ENCODE assay signal across 8 mouse cellular contexts in genomic region chr8:108696631-108697410, GRCm38 (mm10).
DNase-seq lines count a peak whose midpoint lies in the region; ATAC-seq and TF ChIP-seq lines count a peak whose summit lies in the region.

No protein-coding gene starts in this region.

- peaks cover 39% of the 10 kb centered on the region for H3K27me3 ChIP-seq in lung, embryonic 14.5 days (ENCODE audit: insufficient read depth, low read length)
- peaks cover 85% of the 10 kb centered on the region for H3K27me3 ChIP-seq in forebrain, embryonic 12.5 days
- peaks cover 28% of the 10 kb centered on the region for H3K27me3 ChIP-seq in limb, embryonic 11.5 days (ENCODE audit: control insufficient read depth, insufficient read depth, low read length)
- peaks cover 49% of the 10 kb centered on the region for H3K27me3 ChIP-seq in neural tube, embryonic 15.5 days (replicated peaks)

- peak overlapping the region; percentile 40 for H3K4me3 ChIP-seq in lung, embryonic 14.5 days (ENCODE audit: low read depth, low read length)
- H3K4me3 ChIP-seq in lung, adult 2 months (replicated peaks; ENCODE audit: extremely low read depth, low read depth, low read length) = no peak overlapping the region
- H3K4me3 ChIP-seq in forebrain, embryonic 12.5 days (replicated peaks) = peak overlapping the region; percentile 28
- H3K4me3 ChIP-seq in limb, embryonic 11.5 days (ENCODE audit: low read depth, low read length) = no peak overlapping the region
- H3K4me3 ChIP-seq in neural tube, embryonic 15.5 days (replicated peaks) = peak overlapping the region; percentile 21; the same call in 1 of the 2 replicates

- H3K36me3 ChIP-seq in lung, embryonic 14.5 days (ENCODE audit: insufficient read depth) = no peaks in the 10 kb centered on the region
- no peaks in the 10 kb centered on the region for H3K36me3 ChIP-seq in forebrain, embryonic 12.5 days (replicated peaks)
- no peaks in the 10 kb centered on the region for H3K36me3 ChIP-seq in limb, embryonic 11.5 days (ENCODE audit: control insufficient read depth, insufficient read depth, low read length)
- no peaks in the 10 kb centered on the region for H3K36me3 ChIP-seq in neural tube, embryonic 15.5 days

- peaks cover 14% of the 10 kb centered on the region; the same call in 1 of the 2 replicates for H3K4me1 ChIP-seq in lung, embryonic 14.5 days (ENCODE audit: insufficient read depth)
- H3K4me1 ChIP-seq in lung, adult 2 months (ENCODE audit: control insufficient read depth, insufficient read depth, low read length) = peaks cover 11% of the 10 kb centered on the region
- peaks cover 65% of the 10 kb centered on the region for H3K4me1 ChIP-seq in forebrain, embryonic 12.5 days
- peaks cover 48% of the 10 kb centered on the region for H3K4me1 ChIP-seq in limb, embryonic 11.5 days (ENCODE audit: control insufficient read depth, insufficient read depth, low read length)
- peaks cover 44% of the 10 kb centered on the region for H3K4me1 ChIP-seq in neural tube, embryonic 15.5 days

- intact Hi-C loops in left cerebral cortex, postnatal 36 days (cut with DNase I) = loop anchor here (5.0 to 10.0 kb wide), 2 partner anchors 740 to 1092 kb away; no protein-coding TSS in a partner anchor

- TF ChIP-seq POLR2A in lung, adult 2 months (IDR thresholded peaks at IDR 0.05; ENCODE audit: borderline replicate concordance, extremely low read depth, low read depth, low read length) = no peak

- H3K27ac ChIP-seq in lung, embryonic 14.5 days (ENCODE audit: low read depth) = peak overlapping the region; percentile 21; the same call in 1 of the 2 replicates
- 0 out of 2 replicates have a peak overlapping the region, but pooled peaks have one; percentile 59 for H3K27ac ChIP-seq in forebrain, embryonic 12.5 days
- no peak overlapping the region for H3K27ac ChIP-seq in limb, embryonic 11.5 days (replicated peaks; ENCODE audit: low read depth, low read length)
- H3K27ac ChIP-seq in neural tube, embryonic 15.5 days (replicated peaks) = peak overlapping the region; percentile 75

- 9% methylated on average over 27 of the region's 27 CpGs for WGBS in lung, embryonic 14.5 days
- 21% methylated on average over 27 of the region's 27 CpGs for WGBS in lung, adult 2 months
- WGBS in forebrain, embryonic 12.5 days = 2% methylated on average over 27 of the region's 27 CpGs
- WGBS in limb, embryonic 11.5 days = 1% methylated on average over 27 of the region's 27 CpGs
- WGBS in neural tube, embryonic 15.5 days = 3% methylated on average over 27 of the region's 27 CpGs

- no peaks in the 10 kb centered on the region for H3K9me3 ChIP-seq in lung, embryonic 14.5 days (ENCODE audit: low read depth, low read length)
- H3K9me3 ChIP-seq in forebrain, embryonic 12.5 days = no peaks in the 10 kb centered on the region
- no peaks in the 10 kb centered on the region for H3K9me3 ChIP-seq in limb, embryonic 11.5 days (ENCODE audit: control insufficient read depth, low read length)
- no peaks in the 10 kb centered on the region for H3K9me3 ChIP-seq in neural tube, embryonic 15.5 days (replicated peaks)

- H3K9ac ChIP-seq in lung, embryonic 14.5 days = peak overlapping the region; percentile 11; the same call in 1 of the 2 replicates
- peak overlapping the region; percentile 27; the same call in 1 of the 2 replicates for H3K9ac ChIP-seq in forebrain, embryonic 12.5 days
- peak overlapping the region; percentile 8; the same call in 1 of the 2 replicates for H3K9ac ChIP-seq in limb, embryonic 11.5 days (ENCODE audit: low read length)
- no peak overlapping the region; the same call in 1 of the 2 replicates for H3K9ac ChIP-seq in neural tube, embryonic 15.5 days (replicated peaks)

- ATAC-seq in lung, embryonic 14.5 days (ENCODE audit: insufficient read depth) = no peak
- no peak for ATAC-seq in forebrain, embryonic 12.5 days (ENCODE audit: low FRiP score)
- no peak for ATAC-seq in limb, embryonic 11.5 days (ENCODE audit: insufficient number of reproducible peaks, low FRiP score, low TSS enrichment, low read depth)
- ATAC-seq in neural tube, embryonic 15.5 days (ENCODE audit: low FRiP score) = no peak
- ATAC-seq in megakaryocyte progenitor cell, adult 5-6 weeks (replicated peaks; ENCODE audit: poor library complexity) = no peak

- peak; percentile 37 for DNase-seq in lung, embryonic 14.5 days
- DNase-seq in lung, adult 2 months = no peak
- peak; percentile 51 for DNase-seq in limb, embryonic 11.5 days (ENCODE audit: low spot score)
- DNase-seq in thymus, adult 18-20 months = no peak
- DNase-seq in left cerebral cortex, postnatal 36 days (ENCODE audit: low spot score in 2 of 2) = no peak

- peak overlapping the region; percentile 89 for H3K4me2 ChIP-seq in lung, embryonic 14.5 days
- peak overlapping the region; percentile 49 for H3K4me2 ChIP-seq in forebrain, embryonic 12.5 days
- H3K4me2 ChIP-seq in limb, embryonic 11.5 days (ENCODE audit: low read depth, severe bottlenecking) = peak overlapping the region; percentile 43
- peak overlapping the region; percentile 55 for H3K4me2 ChIP-seq in neural tube, embryonic 15.5 days

- no peak for TF ChIP-seq CTCF in lung, embryonic 14.5 days (IDR thresholded peaks at IDR 0.05; ENCODE audit: low read depth)
- TF ChIP-seq CTCF in lung, adult 2 months (IDR thresholded peaks at IDR 0.05; ENCODE audit: insufficient read depth, low read length) = no peak

Comparison
In these comparisons a context has a peak if more than half of its experiments do, and no peak if none do; other contexts are left out.
1. DNase-seq: peak in lung, embryonic 14.5 days (single experiment) and limb, embryonic 11.5 days (single experiment); none in lung, adult 2 months (single experiment), thymus, adult 18-20 months (0 of 2) and left cerebral cortex, postnatal 36 days (0 of 2).
2. H3K4me3 ChIP-seq: peak in lung, embryonic 14.5 days (single experiment), forebrain, embryonic 12.5 days (single experiment) and neural tube, embryonic 15.5 days (single experiment); none in lung, adult 2 months (single experiment) and limb, embryonic 11.5 days (single experiment).
3. Peak in every context shown above with its lines, with median percentiles within 50 percentile points of each other: H3K4me2 ChIP-seq.